Mouse (Mus musculus) lung, adult 2 months (tissue): ENCODE results near the gene Gria4.

Experiments used
- CTCF ChIP-seq: fragments of 200-500 bp; IDR thresholded peaks from 2 replicates; pipeline ENCODE4 v1.5.1; 2011; ENCODE audit warnings: mild to moderate bottlenecking, low read length, control low read depth; ENCODE audit not compliant: insufficient read depth
- POLR2A ChIP-seq: fragments of 200-500 bp; IDR thresholded peaks from 2 replicates; pipeline ENCODE4 v1.6.1; 2011; ENCODE audit warnings: low read depth, mild to moderate bottlenecking, control low read depth, low read length, borderline replicate concordance; ENCODE audit errors: extremely low read depth

GRCm38 (mm10) chr9:4712367-4712766 lies 83.7 kb downstream of the Gria4 start:
- TF ChIP-seq CTCF (no peak), POLR2A (no peak)
